Mouse (Mus musculus) megakaryocyte, embryonic 14.5 days (primary cell): ENCODE results near the gene Etnk1.

Experiments
- FLI1 ChIP-seq: IDR thresholded peaks from 2 replicates; pipeline ENCODE4 v1.6.1; 2012; ENCODE audit warnings: low read length, inconsistent platforms, mixed read lengths
- GATA1 ChIP-seq: IDR thresholded peaks from 3 replicates; pipeline ENCODE4 v1.6.1; 2012; ENCODE audit warnings: mixed read lengths, low read length, inconsistent platforms, borderline replicate concordance

DNA sequence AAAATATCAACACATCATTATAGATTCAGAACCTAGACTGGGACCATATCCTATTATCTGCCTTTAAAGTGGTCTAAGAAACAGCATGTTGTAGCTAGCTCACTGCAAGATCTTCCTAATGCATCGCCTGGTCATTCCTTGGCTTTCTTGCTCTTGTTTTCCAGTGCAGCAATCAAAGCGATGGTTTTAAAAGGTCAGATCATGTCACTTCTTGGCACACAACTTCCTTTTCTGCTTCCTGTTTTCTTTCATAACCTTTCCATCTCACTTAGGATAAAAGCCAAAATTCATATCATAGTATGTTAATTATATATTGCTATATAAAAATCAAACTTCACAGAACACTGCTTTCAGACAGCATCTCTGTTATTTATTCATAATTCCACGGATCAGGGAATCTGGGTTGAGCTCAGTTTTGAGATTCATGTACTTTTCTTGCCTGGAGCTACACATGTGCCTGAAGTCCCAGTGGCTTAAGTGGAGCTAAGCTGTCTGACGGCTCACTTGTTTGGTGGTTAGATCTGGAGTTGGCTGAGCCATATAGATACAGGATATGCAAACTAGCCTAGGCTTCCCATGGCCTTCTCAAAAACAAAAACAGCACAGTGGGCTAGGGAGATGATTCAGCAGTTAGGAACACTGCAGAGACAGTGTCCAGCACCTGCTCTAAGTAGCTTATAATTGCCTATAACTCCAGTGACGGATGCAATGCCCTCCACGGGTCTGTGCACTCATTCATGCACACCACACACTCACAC, 34.9 kb upstream of the Etnk1 start:
- no peak for TF ChIP-seq GATA1
- TF ChIP-seq FLI1: no peak
